Comparison of ENCODE assay signal across 8 mouse cellular contexts in the genomic region with DNA sequence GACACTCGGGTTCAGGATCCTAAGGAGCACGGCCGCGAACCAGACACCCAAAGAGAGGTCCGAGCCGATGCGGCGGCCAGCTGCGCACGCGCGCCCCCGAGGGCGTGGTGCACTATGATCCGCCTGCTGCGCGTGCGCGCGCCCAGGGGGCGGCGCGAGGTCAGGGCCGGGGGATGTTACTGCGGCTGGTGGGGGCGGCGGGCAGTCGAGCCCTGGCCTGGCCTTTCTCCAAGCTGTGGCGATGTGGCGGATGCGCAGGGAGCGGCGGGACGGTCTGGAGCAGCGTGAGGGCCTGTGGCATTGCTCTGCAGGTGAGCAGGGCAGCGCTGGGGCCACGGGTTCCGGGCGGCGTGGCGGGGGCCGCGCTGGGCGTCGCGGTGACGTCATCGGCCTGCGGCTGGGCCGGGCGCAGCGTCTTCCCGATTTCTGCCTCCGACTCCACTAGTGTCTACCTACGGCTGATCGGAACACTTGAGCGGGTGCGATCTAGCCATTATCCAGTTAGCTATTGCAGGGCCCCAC. TPM values are rescaled to one million over a fixed set of nuclear protein-coding genes. Genes with fewer than 3 reads are reported as not detected.
DNase-seq lines count a peak whose midpoint lies in the region; ATAC-seq and TF ChIP-seq lines count a peak whose summit lies in the region.

Gene Afg3l1, plus strand, starts transcription at position 167 of the 522 bp plus-strand sequence.

- H3K4me1 ChIP-seq in hindbrain, postnatal 0 days (ENCODE audit: insufficient read depth, low read length): peaks cover 12% of the 10 kb centered on the region; the same call in 1 of the 2 replicates

- H3K4me3 ChIP-seq in gastrocnemius, adult 2 months: peak within 1 kb of the TSS; percentile 91
- H3K4me3 ChIP-seq in hindbrain, postnatal 0 days (ENCODE audit: low read length): peak within 1 kb of the TSS; percentile 89
- H3K4me3 ChIP-seq in left cerebral cortex, adult 2 months: peak within 1 kb of the TSS; percentile 97

- H3K36me3 ChIP-seq in hindbrain, postnatal 0 days (ENCODE audit: insufficient read depth, low read length): peaks cover 14% of the 10 kb centered on the region; the same call in 1 of the 2 replicates

- WGBS in hindbrain, postnatal 0 days: 0% methylated on average over 54 of the region's 58 CpGs

- peak within 1 kb of the TSS; percentile 99 for H3K27ac ChIP-seq in gastrocnemius, adult 2 months
- H3K27ac ChIP-seq in hindbrain, postnatal 0 days: peak within 1 kb of the TSS; percentile 96
- H3K27ac ChIP-seq in left cerebral cortex, adult 2 months: peak within 1 kb of the TSS; percentile 98

- no peaks in the 10 kb centered on the region for H3K27me3 ChIP-seq in hindbrain, postnatal 0 days (ENCODE audit: insufficient read depth, low read length)

- intact Hi-C loops in gastrocnemius, adult 2 months (cut with DNase I): no loop called here
- intact Hi-C loops in left cerebral cortex, adult 2 months (cut with DNase I): loop anchor here (5.0 kb wide), 1 partner anchor 35 kb away; no protein-coding TSS in a partner anchor

- no peaks in the 10 kb centered on the region for H3K9me3 ChIP-seq in hindbrain, postnatal 0 days (ENCODE audit: low read length)

- no peak for TF ChIP-seq CTCF in gastrocnemius, adult 2 months (IDR thresholded peaks at IDR 0.05)
- no peak for TF ChIP-seq CTCF in hindbrain, postnatal 0 days (IDR thresholded peaks at IDR 0.05; ENCODE audit: low read depth)
- no peak for TF ChIP-seq CTCF in left cerebral cortex, adult 2 months (IDR thresholded peaks at IDR 0.05)

- H3K9ac ChIP-seq in hindbrain, postnatal 0 days (replicated peaks; ENCODE audit: low read length): peak within 1 kb of the TSS; percentile 81

- ATAC-seq in hindbrain, postnatal 0 days: peak; percentile 95
- peak; percentile 86 for ATAC-seq in megakaryocyte, adult 5-6 weeks (ENCODE audit: poor library complexity, severe bottlenecking)

- peak within 1 kb of the TSS; percentile 89 for H3K4me2 ChIP-seq in hindbrain, postnatal 0 days (ENCODE audit: low read depth, low read length)

- DNase-seq in WW6 (ENCODE audit: low read depth, low spot score): peak; percentile 89
- peak; percentile 84 to 95 for DNase-seq in cerebellum, postnatal 4 days (ENCODE audit: low spot score in 2 of 2)
- peak; percentile 96 for DNase-seq in gastrocnemius, adult 2 months
- peak; percentile 96 for DNase-seq in hindbrain, postnatal 0 days (ENCODE audit: low spot score)
- peak; percentile 92 to 93 for DNase-seq in left cerebral cortex, adult 2 months (ENCODE audit: extremely low spot score in 1 of 2, low spot score in 2 of 2)
- DNase-seq in right cerebral cortex, adult 2 months (ENCODE audit: low spot score in 2 of 2): peak; percentile 91 to 94
- peak; percentile 91 for DNase-seq in urinary bladder, postnatal 14 days (ENCODE audit: low spot score)

RNA-seq across cellular contexts. Expression of gene Afg3l1, which starts in this region (rescaled TPM):
- 10 to 100 TPM; 37.5 to 44.5 TPM for total RNA-seq in gastrocnemius, adult 2 months (2021)
- total RNA-seq in hindbrain, postnatal 0 days (2014; rRNA removed): 16.6 and 26.7 TPM in 2 replicates
- 45.6 and 49.6 TPM in 2 replicates for polyA plus RNA-seq in hindbrain, postnatal 0 days (2015; fragmentation: Nextera tagmentation; extraction: Ambion mirVana)
- 10 to 100 TPM; 26.3 to 31.1 TPM for total RNA-seq in left cerebral cortex, adult 2 months (2021)
- 10.4 and 11.7 TPM in 2 replicates for total RNA-seq in megakaryocyte, adult 5-6 weeks (2015)
- total RNA-seq in megakaryocyte, adult 5-6 weeks (2017): 12.2 and 13.3 TPM in 2 replicates

Comparison
In these comparisons a context has a peak if more than half of its experiments do, and no peak if none do; other contexts are left out.
1. Peak in every context shown above with its lines: DNase-seq, ATAC-seq, H3K4me3 ChIP-seq and H3K27ac ChIP-seq.